Mouse (Mus musculus) frontal cortex, postnatal 25 days (tissue): ENCODE results near the gene Qrich1.

Source experiments
- DNase-seq, 2 experiments: peaks; one replicate each; pipeline ENCODE4 v3.0.0; 2022; ENCODE audit warnings: low spot score in 2 of 2

Gene Qrich1

GRCm38 (mm10) chr9:108516380-108517251, at the start of gene Qrich1:
Gene Qrich1 (plus strand): TSS chr9:108516806.
- DNase-seq, result peak; percentile 90 to 93

GRCm38 (mm10) chr9:108469430-108469829, 47.2 kb upstream of the Qrich1 start:
- no peak for DNase-seq

- no peak for DNase-seq
These were observed 46.8 kb upstream of the Qrich1 start for GRCm38 (mm10) chr9:108469845-108470244.

- no peak for DNase-seq
These were observed 42.1 kb upstream of the Qrich1 start for GRCm38 (mm10) chr9:108474528-108474927.

- DNase-seq, result no peak
These were observed 37.9 kb upstream of the Qrich1 start for GRCm38 (mm10) chr9:108478638-108479156.

- no peak for DNase-seq
These were observed 37.4 kb upstream of the Qrich1 start for GRCm38 (mm10) chr9:108479241-108479640.

GRCm38 (mm10) chr9:108479721-108480351, 36.8 kb upstream of the Qrich1 start, which contains the start of gene Lamb2:
Gene Lamb2 (plus strand): TSS chr9:108479736.
- no peak for DNase-seq

- no peak for DNase-seq
These were observed 35.6 kb upstream of the Qrich1 start for GRCm38 (mm10) chr9:108480813-108481519.

- no peak for DNase-seq
These were observed 34.9 kb upstream of the Qrich1 start for GRCm38 (mm10) chr9:108481520-108482210.

GRCm38 (mm10) chr9:108483051-108483790, 33.4 kb upstream of the Qrich1 start:
- DNase-seq, result no peak

- no peak for DNase-seq
These were observed 32.6 kb upstream of the Qrich1 start for GRCm38 (mm10) chr9:108484021-108484420.

- no peak for DNase-seq
These were observed 31.2 kb upstream of the Qrich1 start for GRCm38 (mm10) chr9:108485301-108485875.

- DNase-seq, result no peak
These were observed 29.6 kb upstream of the Qrich1 start for GRCm38 (mm10) chr9:108486973-108487530.

GRCm38 (mm10) chr9:108488403-108488802, 28.2 kb upstream of the Qrich1 start:
- no peak for DNase-seq

GRCm38 (mm10) chr9:108489215-108489614, 27.4 kb upstream of the Qrich1 start:
- DNase-seq, result no peak

GRCm38 (mm10) chr9:108489702-108490558, 26.7 kb upstream of the Qrich1 start:
- DNase-seq, result no peak

- DNase-seq, result peak; percentile 80 to 89
These were observed 25.9 kb upstream of the Qrich1 start, which contains the start of gene Usp19 for GRCm38 (mm10) chr9:108490559-108491285. Gene Usp19 (plus strand): TSS chr9:108490602.

- DNase-seq, result no peak
These were observed 25.4 kb upstream of the Qrich1 start for GRCm38 (mm10) chr9:108491286-108491580.
